Mouse (Mus musculus) olfactory bulb, adult 2 months (tissue): ENCODE measurements around the gene Ube2e3. TPM values are rescaled to one million over a fixed set of nuclear protein-coding genes. Genes with fewer than 3 reads are reported as not detected.

Source experiments
- H3K27ac ChIP-seq: fragments of 200-500 bp; 2 replicates; pipeline ENCODE4 v1.5.1; 2012; ENCODE audit warnings: low read depth, low read length; ENCODE audit not compliant: insufficient read depth
- H3K4me1 ChIP-seq: fragments of 200-500 bp; 2 replicates; pipeline ENCODE4 v1.6.1; 2012; ENCODE audit warnings: low read length; ENCODE audit not compliant: control insufficient read depth, insufficient read depth
- H3K4me3 ChIP-seq: fragments of 200-500 bp; 2 replicates; pipeline ENCODE4 v1.5.1; 2012; ENCODE audit warnings: mild to moderate bottlenecking, low read depth, low read length, moderate library complexity; ENCODE audit not compliant: insufficient read depth
- CTCF ChIP-seq: fragments of 200-500 bp; IDR thresholded peaks from 2 replicates; pipeline ENCODE4 v1.5.1; 2012; ENCODE audit warnings: low read depth, mild to moderate bottlenecking, low read length, moderate library complexity; ENCODE audit not compliant: insufficient read depth
- POLR2A ChIP-seq: fragments of 200-500 bp; IDR thresholded peaks from 2 replicates; pipeline ENCODE4 v1.6.1; 2012; ENCODE audit warnings: mild to moderate bottlenecking, low read depth, low read length, moderate library complexity; ENCODE audit not compliant: insufficient read depth
- WGBS: fragments of 180-500 bp; shearing (Covaris S2); methylation state at CpG from one replicate; pipeline ENCODE4 v1.1.7; 2018; 5-methylcytosine and 5-hydroxymethylcytosine counted together
- polyA plus RNA-seq: library from polyadenylated mRNA; stranded (reverse); fragments of >200 nt; gene quantifications from 2 replicates; pipeline ENCODE4 v1.2.4, GENCODE M21; 2012; ENCODE audit warnings: low replicate concordance; ENCODE audit not compliant: missing spikeins, insufficient read depth, insufficient read length

Ube2e3 gene
- polyA plus RNA-seq, 1 experiment = not detected

- TF ChIP-seq POLR2A = no peak
- no peak for TF ChIP-seq CTCF
- Histone ChIP-seq H3K27ac (no peak overlapping the region), H3K4me3 (no peak overlapping the region), H3K4me1 (no peaks in the 10 kb centered on the region)
- WGBS = 42% methylated on average over 7 of the region's 7 CpGs
Observed at GRCm38 (mm10) chr2:78961580-78961979, 93.7 kb downstream of the Ube2e3 start.

GRCm38 (mm10) chr2:78964995-78965394, 97.1 kb downstream of the Ube2e3 start:
- no peaks in the 10 kb centered on the region for H3K4me1 ChIP-seq
- H3K4me3 ChIP-seq = no peak overlapping the region
- no peak overlapping the region for H3K27ac ChIP-seq
- TF ChIP-seq POLR2A (no peak), CTCF (no peak)
- 99% methylated on average over 2 of the region's 2 CpGs for WGBS

DNA sequence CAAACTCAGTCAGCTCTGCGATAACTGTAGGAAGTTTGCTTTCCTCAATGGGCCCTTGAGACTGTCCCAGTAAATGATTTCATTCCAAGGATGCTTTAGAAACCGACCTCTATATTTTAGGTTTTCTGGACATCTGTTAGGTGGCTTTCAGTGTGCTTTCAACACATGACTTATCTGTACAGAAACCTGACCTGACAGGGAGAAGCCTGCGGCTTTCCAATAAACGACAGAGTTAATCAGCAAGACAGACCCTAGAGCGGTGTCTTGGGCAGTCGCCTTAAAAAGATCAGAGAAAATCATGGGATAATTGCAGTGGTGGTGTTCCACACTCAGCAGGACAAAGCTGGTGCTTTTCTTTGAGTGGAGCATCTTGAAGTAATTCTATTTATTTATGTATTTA, 97.5 kb downstream of the Ube2e3 start:
- H3K27ac ChIP-seq = no peak overlapping the region
- H3K4me1 ChIP-seq = no peaks in the 10 kb centered on the region
- H3K4me3 ChIP-seq = no peak overlapping the region
- TF ChIP-seq CTCF (no peak), POLR2A (no peak)
- WGBS = 85% methylated on average over 6 of the region's 6 CpGs

GRCm38 (mm10) chr2:78970088-78970487, 102.2 kb downstream of the Ube2e3 start:
- no peak for TF ChIP-seq POLR2A
- no peak for TF ChIP-seq CTCF
- no peak overlapping the region for H3K27ac ChIP-seq
- H3K4me3 ChIP-seq = no peak overlapping the region
- no peaks in the 10 kb centered on the region for H3K4me1 ChIP-seq
- 77% methylated on average over 6 of the region's 6 CpGs for WGBS
